ENCODE assay signal across 26 mouse cellular contexts in genomic region chr16:90208996-90209395, GRCm38 (mm10).
"Had no signal": no experiment of that assay in that cellular context is flagged by ENCODE, and none has a peak within 500 bp of the region (broad histone marks: within the 10 kb centered on the region; RNA-seq: fewer than 3 reads in every experiment).

No protein-coding gene starts in this region.

- H3K36me3 ChIP-seq: heart, embryonic 13.5 days; heart, embryonic 15.5 days; hindbrain, embryonic 13.5 days; hindbrain, embryonic 15.5 days; kidney, embryonic 15.5 days; limb, embryonic 13.5 days; limb, embryonic 15.5 days; liver, embryonic 12.5 days had no signal

- H3K27me3 ChIP-seq: heart, embryonic 13.5 days; heart, embryonic 15.5 days; hindbrain, embryonic 13.5 days; hindbrain, embryonic 15.5 days; kidney, embryonic 15.5 days; limb, embryonic 13.5 days; limb, embryonic 15.5 days; liver, embryonic 12.5 days had no signal

- H3K4me2 ChIP-seq: heart, embryonic 11.5 days; heart, embryonic 13.5 days; heart, embryonic 15.5 days; hindbrain, embryonic 13.5 days; hindbrain, embryonic 15.5 days; kidney, embryonic 15.5 days; limb, embryonic 13.5 days; limb, embryonic 15.5 days; liver, embryonic 12.5 days had no signal

- ATAC-seq: hindbrain, postnatal 0 days; intestine, embryonic 16.5 days; liver, embryonic 12.5 days had no signal

- H3K4me1 ChIP-seq: heart, embryonic 13.5 days; heart, embryonic 15.5 days; hindbrain, embryonic 13.5 days; hindbrain, embryonic 15.5 days; kidney, embryonic 15.5 days; limb, embryonic 13.5 days had no signal

- H3K27ac ChIP-seq: gastrocnemius, adult 2 months; heart, embryonic 13.5 days; heart, embryonic 15.5 days; hindbrain, embryonic 13.5 days; hindbrain, embryonic 15.5 days; hindbrain, postnatal 0 days; kidney, embryonic 15.5 days; kidney, postnatal 0 days; limb, embryonic 13.5 days; limb, embryonic 15.5 days; liver, embryonic 12.5 days had no signal

- H3K9ac ChIP-seq: heart, embryonic 13.5 days; heart, embryonic 15.5 days; hindbrain, embryonic 13.5 days; hindbrain, embryonic 15.5 days; kidney, embryonic 15.5 days; limb, embryonic 13.5 days; limb, embryonic 15.5 days; liver, embryonic 12.5 days had no signal

- H3K9me3 ChIP-seq: heart, embryonic 13.5 days; heart, embryonic 15.5 days; hindbrain, embryonic 13.5 days; hindbrain, embryonic 15.5 days; kidney, embryonic 15.5 days; limb, embryonic 13.5 days; limb, embryonic 15.5 days; liver, embryonic 12.5 days had no signal

- DNase-seq: gastrocnemius, adult 2 months; gastrocnemius, postnatal 10 days; gastrocnemius, postnatal 25 days; heart, adult 18-20 months; heart, postnatal 14 days; heart, postnatal 36 days; kidney, adult 11 months; kidney, adult 2 months; kidney, adult 9 months; kidney, postnatal 14 days; kidney, postnatal 36 days; layer of hippocampus, adult 9-11 months; layer of hippocampus, postnatal 36 days; left cerebral cortex, postnatal 4 days had no signal

- H3K4me3 ChIP-seq: gastrocnemius, adult 2 months; heart, embryonic 13.5 days; heart, embryonic 15.5 days; hindbrain, embryonic 13.5 days; hindbrain, embryonic 15.5 days; kidney, embryonic 15.5 days; limb, embryonic 13.5 days; limb, embryonic 15.5 days; liver, embryonic 12.5 days had no signal
